Mouse (Mus musculus) thymus, postnatal 10 days (tissue): ENCODE data around the gene Slc16a13.
A peak's percentile ranks its signal among the peaks of the same experiment; 100 is the strongest.

Experiments
- DNase-seq, 2 experiments: peaks; one replicate each; pipeline ENCODE4 v3.0.0; 2021; ENCODE audit warnings: low spot score in 2 of 2

Gene Slc16a13

GRCm38 (mm10) chr11:70220731-70221602 lies at the start of gene Slc16a13:
Gene Slc16a13 (minus strand): TSS chr11:70221064.
- peak; percentile 84 to 85 for DNase-seq

- no peak for DNase-seq
These were observed 45.5 kb upstream of the Slc16a13 start for GRCm38 (mm10) chr11:70266405-70266804.

- DNase-seq, result no peak
These were observed 45.0 kb upstream of the Slc16a13 start for GRCm38 (mm10) chr11:70265819-70266218.

DNA sequence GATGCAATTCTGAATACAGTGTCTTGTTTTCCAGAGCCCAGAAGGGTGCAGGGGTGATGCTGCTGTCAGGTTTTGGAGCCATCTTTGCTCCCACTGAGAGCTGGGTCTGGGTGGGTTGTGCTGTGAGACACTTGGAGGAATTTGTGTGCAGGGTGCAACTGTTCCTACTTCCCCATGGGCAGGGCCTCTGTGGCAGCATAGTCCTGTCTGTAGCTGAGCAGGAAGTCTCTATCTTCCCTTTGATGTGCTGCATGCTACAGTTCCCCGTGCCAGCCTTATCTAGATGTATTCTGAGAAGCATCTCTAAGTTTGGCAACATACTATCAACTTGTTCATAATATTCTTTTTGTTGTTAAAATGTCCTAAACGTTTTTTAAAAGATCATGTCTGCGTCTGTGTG lies 44.4 kb upstream of the Slc16a13 start:
- DNase-seq, result peak; percentile 57 to 60

- no peak for DNase-seq
These were observed 38.2 kb upstream of the Slc16a13 start for GRCm38 (mm10) chr11:70259035-70259434.

DNA sequence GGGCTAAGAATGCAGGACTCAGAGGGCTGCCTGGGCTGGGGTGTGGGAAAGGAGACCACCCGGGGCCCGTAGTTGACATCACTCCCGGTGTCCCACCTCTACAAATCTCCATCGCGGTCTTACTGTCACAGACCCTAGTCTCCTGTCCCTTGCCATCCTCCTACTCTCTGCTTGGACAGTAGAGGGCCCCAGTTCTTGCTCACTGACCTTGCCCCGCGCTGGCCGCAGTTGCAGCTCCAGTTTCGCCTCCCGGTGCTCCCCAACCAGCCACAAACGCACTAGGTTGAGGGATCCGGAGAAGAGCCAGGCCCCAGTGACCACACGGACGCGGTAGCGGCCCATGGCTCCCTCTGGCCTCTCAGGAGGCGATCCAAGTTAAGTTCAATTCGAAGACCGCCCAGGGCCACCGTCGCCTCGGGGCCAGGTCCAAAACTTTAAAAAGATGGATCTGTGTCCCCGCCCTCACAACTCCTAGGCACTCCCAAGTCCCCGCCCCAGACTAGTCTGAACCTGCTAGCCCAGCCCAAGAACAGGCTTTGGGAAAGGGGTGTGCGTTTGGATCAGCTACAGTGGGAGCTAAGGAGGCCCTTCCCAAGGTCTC lies 34.2 kb upstream of the Slc16a13 start, which contains the start of gene Alox12:
Alox12 (minus strand) TSS at position 423 of the 601 bp plus-strand sequence.
- DNase-seq, result no peak

GRCm38 (mm10) chr11:70254337-70254736 lies 33.5 kb upstream of the Slc16a13 start:
- no peak for DNase-seq

- DNase-seq, result no peak
These were observed 31.0 kb upstream of the Slc16a13 start for GRCm38 (mm10) chr11:70251853-70252252.

- no peak for DNase-seq
These were observed 29.3 kb upstream of the Slc16a13 start for GRCm38 (mm10) chr11:70250150-70250549.

- peak; percentile 59 to 88 for DNase-seq
These were observed 26.4 kb upstream of the Slc16a13 start for GRCm38 (mm10) chr11:70247136-70247845.

DNA sequence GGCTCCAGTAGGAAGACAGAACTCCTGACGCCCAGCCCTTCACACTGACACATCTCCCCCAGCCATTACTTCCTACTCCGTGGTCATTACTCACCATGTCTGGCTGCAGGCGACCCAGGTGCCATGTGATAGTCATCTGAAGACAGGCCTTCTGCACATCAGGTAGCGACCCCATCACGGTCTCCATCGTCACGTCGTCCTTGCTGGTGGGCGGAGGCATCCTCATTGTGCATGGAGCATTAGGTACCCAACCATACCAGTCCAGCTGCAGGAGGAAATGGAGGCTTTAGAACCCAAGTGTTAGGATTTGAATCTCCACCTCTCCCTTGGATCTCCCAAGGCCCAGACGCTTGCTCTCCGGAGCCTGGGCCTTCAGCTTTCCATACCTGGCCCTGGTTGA lies 21.7 kb upstream of the Slc16a13 start:
- no peak for DNase-seq

DNA sequence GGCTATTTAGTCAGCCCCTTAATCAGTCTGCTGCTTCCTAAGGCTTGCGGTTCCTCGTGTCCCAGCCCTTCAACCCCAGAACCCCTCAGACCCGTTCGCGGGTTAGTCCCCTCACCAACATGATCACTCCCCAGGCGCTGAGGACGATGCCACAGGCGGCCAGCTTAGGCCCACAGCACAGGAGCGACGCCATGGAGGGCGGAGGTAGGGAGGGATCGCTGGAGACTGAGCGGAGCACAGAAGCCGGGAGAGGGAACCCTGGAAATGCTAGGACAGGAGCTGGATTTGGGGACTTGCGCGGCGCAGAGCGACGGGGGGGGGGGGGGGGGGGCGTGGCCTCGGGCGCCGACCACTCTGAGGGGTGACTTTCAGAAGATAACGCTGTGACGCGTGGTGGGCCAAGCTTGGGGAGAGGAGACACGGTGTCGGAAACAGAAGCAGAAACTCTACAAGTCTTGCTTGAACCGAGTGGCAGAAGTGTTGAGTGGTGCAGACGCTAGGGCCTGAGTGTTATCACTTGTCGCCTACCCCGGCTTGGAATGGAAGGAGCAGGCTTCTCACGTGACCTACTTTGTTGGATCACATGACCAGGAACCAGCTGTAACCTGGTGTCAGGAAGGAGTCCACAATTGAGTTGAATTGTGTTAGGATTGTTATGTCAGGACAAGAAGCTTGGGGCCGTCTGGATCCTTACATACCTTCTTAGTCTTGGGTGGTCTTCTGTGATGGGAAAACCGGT lies 18.8 kb upstream of the Slc16a13 start, which contains the start of the genes Gm21988 and Rnasek:
Gm21988 (minus strand) TSS at position 290 of the 739 bp plus-strand sequence.
Rnasek (minus strand) TSS at position 302 of the 739 bp plus-strand sequence.
- DNase-seq, result peak; percentile 61 to 62

GRCm38 (mm10) chr11:70238591-70239440 lies 18.0 kb upstream of the Slc16a13 start:
- DNase-seq, result no peak

GRCm38 (mm10) chr11:70237457-70238167 lies 16.7 kb upstream of the Slc16a13 start, which contains the start of gene 0610010K14Rik:
Gene 0610010K14Rik (minus strand): TSS chr11:70237914.
- DNase-seq, result peak; percentile 96 to 97

GRCm38 (mm10) chr11:70236717-70237116 lies 15.9 kb upstream of the Slc16a13 start:
- no peak for DNase-seq

DNA sequence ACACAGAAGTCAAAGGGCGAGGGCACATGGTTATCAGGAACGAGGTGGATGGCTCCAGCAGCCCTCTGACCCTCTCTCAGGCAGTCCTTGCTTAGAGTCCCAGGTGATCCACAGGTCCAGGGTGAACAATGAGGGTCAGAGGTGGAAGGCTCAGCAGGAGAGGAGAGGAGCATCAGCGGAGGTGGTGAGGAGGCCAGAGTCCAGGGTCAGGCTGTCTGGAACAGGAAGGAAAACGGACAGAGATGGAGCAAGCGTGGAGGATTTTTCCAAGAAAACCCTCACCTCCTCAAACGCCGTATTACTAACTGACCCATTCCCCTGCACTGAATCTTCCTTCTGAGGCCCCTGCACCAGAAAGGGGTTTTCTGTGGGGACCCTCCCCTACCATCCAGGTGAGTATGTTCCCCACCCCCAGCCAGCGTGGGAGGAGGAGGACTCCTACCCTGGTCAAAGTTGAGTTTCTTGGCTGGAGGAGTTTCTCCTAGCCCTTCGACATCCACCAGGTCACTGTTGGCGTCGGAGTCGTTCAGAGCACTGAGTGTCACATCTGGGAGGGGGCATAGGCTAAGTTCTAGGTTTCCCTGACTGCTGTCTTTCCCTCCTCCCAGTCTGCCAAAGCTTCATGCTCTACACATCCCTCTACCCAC lies 14.5 kb upstream of the Slc16a13 start:
- no peak for DNase-seq

- no peak for DNase-seq
These were observed 13.6 kb upstream of the Slc16a13 start for GRCm38 (mm10) chr11:70234497-70234896.

GRCm38 (mm10) chr11:70234037-70234436 lies 13.2 kb upstream of the Slc16a13 start:
- no peak for DNase-seq

- DNase-seq, result no peak
These were observed 12.2 kb upstream of the Slc16a13 start for GRCm38 (mm10) chr11:70233016-70233415.
